Mouse (Mus musculus): ENCODE measurements around the gene Nhsl1.

DNA sequence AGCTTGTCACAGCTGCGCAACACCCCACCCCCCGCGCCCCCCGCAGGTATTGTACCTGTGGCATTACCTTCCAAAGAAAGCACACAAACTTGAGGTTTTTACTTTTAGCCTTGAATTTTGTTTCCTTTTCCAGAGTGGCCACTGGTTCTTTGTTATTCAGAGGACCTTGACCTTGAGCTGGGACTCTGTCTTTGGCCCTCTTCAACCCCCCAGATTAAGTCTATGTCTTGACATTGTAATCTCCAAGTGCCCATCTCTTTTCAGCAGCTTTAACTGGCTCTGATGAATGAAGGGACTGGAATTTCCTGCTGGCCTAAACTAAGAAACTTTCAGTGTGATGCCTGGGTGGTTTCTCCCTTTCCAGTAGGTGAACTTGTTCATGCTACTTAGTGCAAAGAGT, 906 bp downstream of the Nhsl1 start:
- TF ChIP-seq CTCF (IDR thresholded peaks at IDR 0.05; ENCODE audit: borderline replicate concordance, insufficient read depth, low read depth, low read length) (no peak), POLR2A (IDR thresholded peaks at IDR 0.05; ENCODE audit: borderline replicate concordance, insufficient read depth, low read length) (no peak)

Measured in cerebellum, adult 2 months (tissue).